Mouse (Mus musculus): ENCODE measurements around the gene Zfp385b.

Gene Zfp385b

GRCm38 (mm10) chr2:77691174-77691573 is 128.3 kb downstream of the Zfp385b start:
- no peak for DNase-seq

DNA sequence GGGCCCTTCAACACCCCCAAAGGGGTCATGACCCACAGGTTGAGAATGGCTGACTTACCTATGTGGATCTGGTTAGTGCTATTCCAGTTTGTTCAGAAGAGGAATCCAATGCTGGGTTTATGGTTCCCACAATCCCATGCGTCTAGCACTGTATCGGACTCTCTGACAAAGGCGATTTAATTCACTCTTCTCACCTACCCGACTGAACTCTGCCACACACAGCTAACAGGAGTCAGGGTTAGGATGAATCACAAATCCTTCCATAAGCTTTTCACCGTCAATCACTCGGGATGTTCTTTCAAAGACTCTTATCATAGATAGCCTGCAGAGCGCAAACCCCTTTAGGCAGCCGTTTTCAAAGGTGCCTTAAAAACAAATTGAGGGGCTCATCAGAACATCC is 129.1 kb downstream of the Zfp385b start:
- DNase-seq, result no peak

- DNase-seq, result peak; percentile 33 to 40
Measured at GRCm38 (mm10) chr2:77688651-77689050, 130.8 kb downstream of the Zfp385b start.

GRCm38 (mm10) chr2:77684088-77684487 is 135.4 kb downstream of the Zfp385b start:
- no peak for DNase-seq

GRCm38 (mm10) chr2:77682205-77682604 is 137.2 kb downstream of the Zfp385b start:
- no peak for DNase-seq

DNA sequence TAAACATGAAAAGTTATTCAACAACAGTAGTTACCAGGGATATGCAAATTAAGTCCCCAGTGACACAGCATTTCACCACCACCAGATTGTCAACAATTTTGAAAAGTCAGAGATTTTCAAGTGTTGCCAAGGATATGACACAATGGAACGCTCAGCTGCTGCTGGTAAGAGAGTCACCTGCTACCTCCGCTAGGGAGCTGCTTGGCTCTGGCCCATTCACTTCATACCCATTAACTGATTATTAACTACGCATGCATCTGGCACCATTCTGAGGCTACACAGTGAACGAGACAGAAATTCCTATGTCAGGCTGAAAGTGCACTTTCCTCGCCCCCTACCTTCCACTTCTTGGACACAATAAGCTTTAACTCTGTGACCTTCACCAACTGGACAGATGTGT is 137.7 kb downstream of the Zfp385b start:
- peak; percentile 58 to 76 for DNase-seq

DNA sequence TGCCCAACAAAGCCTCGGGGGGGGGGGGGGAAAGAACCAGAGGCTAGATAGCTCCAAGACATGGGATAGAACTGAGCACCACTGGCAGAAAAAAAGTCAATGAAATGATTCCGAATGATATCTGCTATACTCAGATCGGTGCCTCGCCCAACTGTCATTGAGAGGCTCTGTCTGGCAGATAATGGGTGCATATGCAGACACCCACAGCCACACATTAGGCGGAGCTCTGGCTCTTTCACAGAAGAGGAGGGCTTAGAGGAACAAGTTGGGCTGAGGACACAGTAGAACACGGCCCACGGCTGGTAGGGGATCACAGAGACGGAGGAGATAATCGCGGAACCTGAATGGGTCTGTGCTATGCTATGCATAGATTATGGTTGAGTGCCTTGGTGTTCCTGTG is 145.7 kb downstream of the Zfp385b start:
- no peak for DNase-seq

- no peak for DNase-seq
Measured at GRCm38 (mm10) chr2:77672215-77672905, 147.1 kb downstream of the Zfp385b start.

DNA sequence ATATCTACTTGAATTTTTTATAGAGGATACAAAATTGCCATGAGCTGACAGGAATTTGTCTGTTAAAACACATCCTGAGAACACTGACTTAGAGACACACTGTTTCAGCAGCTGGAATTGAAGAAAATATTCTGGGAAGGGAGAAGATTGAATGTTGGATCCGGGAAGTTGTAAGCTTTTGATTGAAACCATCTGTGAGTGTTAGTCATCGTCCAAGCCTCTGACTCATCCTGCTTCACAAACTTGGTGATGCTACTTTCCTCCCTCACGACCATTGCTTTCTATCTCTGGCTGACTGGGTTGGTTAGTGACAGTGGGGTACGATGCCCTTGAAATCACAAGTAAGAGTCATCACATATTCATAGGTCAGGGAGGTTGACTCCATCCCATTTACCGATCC is 157.3 kb downstream of the Zfp385b start:
- no peak for DNase-seq

- DNase-seq, result no peak
Measured at GRCm38 (mm10) chr2:77653686-77654085, 165.8 kb downstream of the Zfp385b start.

DNA sequence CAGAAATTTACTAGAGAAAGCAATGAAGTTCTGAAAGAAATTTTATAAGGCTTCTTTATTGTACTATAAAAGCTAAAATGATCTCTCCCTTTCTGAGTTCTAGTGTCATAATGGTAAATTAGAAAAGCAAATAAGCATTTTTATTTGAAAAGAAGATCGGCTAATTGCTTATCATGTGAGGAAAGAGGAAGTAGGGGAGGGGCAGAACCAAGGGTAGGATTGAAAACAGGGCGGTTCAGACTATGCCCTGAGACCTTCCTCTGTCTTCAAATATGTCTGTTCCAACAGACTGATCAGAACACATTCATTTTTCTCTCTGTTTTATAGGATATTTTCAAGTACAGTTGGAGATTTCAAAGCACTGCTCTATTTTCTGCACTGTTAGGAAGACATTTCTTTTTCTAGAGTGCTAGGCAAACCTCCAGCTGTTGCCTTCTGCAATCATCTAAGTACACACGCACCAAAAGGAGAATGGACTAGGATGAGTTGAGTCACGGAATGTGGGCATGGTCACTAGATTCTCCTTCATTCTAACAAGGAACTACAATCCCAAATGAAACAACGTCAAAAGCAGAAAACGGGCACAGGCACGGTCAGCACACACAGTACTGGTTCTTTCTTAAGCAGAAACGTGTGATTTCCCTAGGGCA is 177.8 kb downstream of the Zfp385b start:
- DNase-seq, result no peak

- no peak for DNase-seq
Measured at GRCm38 (mm10) chr2:77639993-77640392, 179.4 kb downstream of the Zfp385b start.

DNA sequence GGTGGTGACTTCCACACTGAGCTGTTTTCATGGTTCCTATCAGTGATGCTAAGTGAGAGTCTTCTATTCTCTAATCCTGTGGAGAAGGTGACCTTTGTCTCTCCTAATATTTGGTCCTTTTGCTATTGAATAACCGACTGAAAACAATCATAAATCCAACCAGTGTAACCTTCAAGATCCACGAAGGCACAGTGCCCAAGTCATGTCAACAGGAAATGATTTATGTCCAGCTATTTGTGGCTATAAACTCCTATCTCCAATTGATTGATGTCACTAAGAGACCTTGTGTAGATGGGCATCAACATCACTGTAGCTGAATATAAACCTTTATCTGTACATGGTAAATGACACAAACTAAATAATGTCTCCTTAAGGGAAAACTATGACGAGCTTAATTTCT is 187.8 kb downstream of the Zfp385b start:
- DNase-seq, result no peak

- DNase-seq, result no peak
Measured at GRCm38 (mm10) chr2:77627622-77628231, 191.7 kb downstream of the Zfp385b start.

DNA sequence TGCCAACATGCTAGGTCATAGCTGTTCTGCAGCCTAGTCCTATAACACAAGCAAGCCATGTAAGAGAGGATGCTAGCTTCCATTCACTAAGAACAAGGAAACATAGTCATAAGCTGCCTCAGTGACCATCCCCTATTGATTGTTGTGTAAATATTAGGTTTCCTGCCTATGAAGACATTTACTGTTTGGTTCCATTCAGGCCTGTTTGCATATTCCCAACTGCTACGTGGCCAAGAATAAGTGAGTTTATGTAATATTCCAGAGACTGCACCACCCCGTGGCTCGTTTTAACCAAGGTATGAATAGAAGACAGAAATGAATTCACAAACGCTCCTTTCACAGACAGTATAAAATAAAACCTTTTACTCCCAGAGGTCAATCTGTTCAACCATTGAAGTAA is 200.8 kb downstream of the Zfp385b start:
- DNase-seq, result no peak

GRCm38 (mm10) chr2:77610303-77610991 is 209.0 kb downstream of the Zfp385b start:
- DNase-seq, result no peak

GRCm38 (mm10) chr2:77609452-77609851 is 210.0 kb downstream of the Zfp385b start:
- no peak for DNase-seq

DNA sequence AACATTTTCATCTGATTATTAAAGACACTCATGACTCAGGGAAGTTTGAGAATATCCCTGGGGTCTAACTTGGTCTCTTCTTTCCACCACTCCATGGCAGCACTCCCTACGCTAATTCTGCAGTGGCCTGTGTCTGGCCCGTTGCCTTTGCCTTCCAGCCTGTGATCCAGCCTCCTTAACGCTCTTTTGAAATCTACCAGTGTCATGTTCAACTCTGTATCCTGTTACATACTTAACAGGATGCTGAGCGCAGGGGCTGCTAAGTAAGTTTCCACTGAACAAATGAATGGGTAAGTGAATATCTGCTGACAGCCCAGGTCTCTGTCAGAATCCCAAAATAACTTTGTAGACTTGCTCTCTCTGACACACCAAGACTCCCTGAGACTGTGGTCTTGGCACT is 210.8 kb downstream of the Zfp385b start:
- no peak for DNase-seq

- DNase-seq, result no peak
Measured at GRCm38 (mm10) chr2:77593461-77593860, 226.0 kb downstream of the Zfp385b start.

DNA sequence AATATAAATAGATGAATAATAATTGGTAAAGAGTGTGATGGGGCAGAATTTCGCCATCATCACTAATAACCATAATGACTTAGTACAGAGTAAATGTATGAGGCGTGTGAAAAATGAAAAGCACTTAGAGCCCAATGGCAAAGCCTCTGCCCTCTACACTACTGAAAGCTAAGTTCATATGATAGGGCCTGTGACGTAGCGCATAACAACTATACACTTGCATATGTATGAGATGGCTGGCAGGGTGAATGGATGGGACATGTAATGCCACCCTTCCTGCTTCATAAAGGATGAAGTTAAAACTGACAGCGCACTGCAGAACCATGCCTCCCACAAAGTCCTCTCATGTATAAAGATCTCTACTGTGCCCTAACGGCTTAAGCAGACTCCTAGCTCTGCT is 226.9 kb downstream of the Zfp385b start:
- no peak for DNase-seq

- no peak for DNase-seq
Measured at GRCm38 (mm10) chr2:77589205-77589901, 230.1 kb downstream of the Zfp385b start.

- no peak for DNase-seq
Measured at GRCm38 (mm10) chr2:77587387-77587786, 232.1 kb downstream of the Zfp385b start.

Data from kidney, adult 8-10 months (tissue).